Mouse (Mus musculus) lung, postnatal 10 days (tissue): ENCODE measurements around the gene Psmd3.
A peak's percentile ranks its signal among the peaks of the same experiment; 100 is the strongest.

Experiments used
- DNase-seq: peaks from one replicate; pipeline ENCODE4 v3.0.0; 2021

Gene Psmd3

GRCm38 (mm10) chr11:98693201-98693600 is 10.8 kb downstream of the Psmd3 start:
- no peak for DNase-seq

DNA sequence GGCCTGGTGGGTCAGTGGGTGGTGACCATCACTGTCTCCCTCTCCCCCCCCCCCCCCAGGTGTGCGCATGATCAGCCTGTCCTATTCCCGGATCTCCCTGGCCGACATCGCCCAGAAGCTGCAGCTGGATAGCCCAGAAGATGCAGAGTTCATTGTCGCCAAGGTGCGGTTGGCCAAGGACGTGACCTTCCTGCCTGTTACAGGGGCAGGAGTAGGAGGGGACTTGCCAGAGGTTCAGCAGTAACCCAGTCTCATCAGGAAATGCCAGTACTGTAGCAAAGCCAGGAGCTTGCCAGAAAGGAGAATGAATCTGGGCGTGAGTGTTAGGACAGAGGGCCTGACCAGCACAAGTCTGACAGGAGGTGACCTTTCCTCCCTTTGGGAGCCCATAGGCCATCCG is 11.4 kb downstream of the Psmd3 start:
- no peak for DNase-seq

DNA sequence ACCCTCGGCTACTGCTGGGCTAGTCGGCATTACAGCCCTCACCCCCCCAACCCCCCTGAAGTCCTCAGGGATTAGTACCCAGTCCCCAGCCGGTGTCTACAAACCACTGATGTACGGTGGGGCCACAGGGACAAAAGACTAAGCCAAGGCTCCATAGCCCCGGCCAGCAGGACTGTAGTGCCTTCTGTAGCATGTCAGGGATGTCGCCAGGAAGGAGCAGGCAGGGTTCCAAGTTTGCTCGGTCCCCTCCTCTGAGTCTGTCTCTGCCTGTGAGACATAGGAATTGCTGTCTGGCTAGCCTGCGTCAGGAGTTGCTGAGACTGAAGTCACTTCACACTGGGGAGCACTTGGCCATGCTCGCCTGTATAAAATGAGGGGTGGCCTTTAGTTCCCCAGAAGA is 11.9 kb downstream of the Psmd3 start:
- DNase-seq, result no peak

DNA sequence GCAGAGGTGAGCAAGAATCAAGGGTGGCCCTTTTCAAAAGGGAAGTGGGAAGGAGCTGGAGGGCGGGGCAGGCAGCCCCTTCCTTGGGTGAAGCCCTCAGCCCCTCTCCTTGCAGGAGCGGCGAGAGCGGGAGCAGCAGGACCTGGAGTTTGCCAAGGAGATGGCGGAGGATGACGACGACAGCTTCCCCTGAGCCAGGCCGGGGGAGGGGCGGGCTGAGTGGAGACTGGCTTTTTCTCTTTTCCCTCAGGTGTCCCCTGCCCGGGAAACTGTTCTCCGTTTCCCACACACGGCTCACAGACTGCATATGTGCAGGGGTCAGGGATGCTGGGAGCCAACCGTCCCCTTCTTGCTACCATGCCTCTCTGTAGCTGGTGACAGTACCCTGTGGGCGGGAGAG is 13.1 kb downstream of the Psmd3 start:
- no peak for DNase-seq

DNA sequence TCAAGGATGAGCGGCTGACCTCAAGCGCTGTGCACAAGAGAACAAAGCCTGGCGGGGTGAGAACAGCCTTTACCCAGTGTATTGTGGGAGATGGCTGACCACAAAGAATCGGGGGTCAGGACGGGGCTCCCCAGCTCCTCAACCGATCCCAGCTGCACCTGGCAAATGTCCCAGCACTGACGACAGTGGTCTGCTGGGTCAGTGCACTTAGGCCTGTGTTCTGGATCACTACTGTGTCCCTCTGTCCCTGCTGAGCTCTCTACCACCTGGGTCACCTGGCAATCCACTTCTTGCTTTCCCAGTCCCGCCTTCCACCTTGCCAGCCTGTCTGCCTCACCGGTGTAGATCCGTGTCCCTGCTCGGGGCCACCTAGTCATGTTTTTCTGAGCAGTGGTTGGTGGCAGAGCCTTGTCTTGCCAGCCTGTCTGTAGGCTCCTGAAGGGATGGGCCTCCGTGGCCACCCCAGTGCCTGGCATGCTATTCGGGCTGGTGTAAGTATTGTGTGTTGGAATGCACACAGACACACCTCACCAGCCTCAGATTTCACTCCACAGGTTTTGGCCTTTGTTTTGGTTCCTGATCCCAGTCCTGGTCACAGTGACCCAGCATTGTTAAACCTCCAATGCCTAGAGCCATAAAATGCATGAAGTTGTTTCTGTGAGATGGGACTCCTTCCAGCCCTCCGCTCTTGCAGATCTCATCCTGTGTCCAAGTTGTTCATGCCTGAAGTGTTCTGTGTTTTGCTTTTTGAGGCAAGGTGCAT is 14.3 kb downstream of the Psmd3 start:
- no peak for DNase-seq

GRCm38 (mm10) chr11:98697225-98697624 is 14.9 kb downstream of the Psmd3 start:
- no peak for DNase-seq

DNA sequence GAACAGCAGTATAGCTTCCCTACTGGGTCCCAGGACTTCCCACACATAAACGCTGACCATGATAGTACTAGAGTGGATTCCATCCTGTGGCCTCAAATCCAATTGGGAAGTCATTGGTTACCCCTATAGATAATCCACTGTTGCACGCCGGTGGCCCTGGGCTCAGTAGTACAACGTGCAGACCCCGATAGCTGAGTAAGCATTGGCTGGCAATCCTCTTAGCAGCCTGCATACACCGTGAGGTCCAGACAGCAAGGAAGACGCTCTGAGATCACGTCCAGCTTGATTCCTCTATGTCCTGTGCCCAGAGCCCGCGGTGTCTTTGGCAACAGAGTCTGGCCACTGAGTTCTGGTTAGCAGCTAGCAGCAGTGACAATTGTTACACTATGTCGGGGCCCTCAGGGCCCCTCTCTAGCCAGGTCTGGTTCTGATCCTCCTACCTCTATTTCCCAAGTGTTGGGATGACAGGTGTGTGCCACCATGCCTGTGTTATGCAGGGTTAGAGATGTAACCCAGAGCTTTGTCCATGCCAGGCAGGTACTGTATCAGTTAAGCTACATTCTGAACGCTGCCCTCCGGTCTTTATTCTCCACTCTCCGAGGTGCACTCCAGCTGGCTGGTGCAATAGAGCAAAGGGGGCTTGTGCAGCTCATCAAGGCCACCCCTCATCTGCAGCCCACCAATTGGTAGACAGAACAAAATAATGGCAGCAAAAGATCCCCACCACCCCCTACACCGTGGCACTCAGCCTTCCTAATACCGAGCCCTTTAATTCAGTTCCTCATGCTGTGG is 16.7 kb downstream of the Psmd3 start:
- no peak for DNase-seq

DNA sequence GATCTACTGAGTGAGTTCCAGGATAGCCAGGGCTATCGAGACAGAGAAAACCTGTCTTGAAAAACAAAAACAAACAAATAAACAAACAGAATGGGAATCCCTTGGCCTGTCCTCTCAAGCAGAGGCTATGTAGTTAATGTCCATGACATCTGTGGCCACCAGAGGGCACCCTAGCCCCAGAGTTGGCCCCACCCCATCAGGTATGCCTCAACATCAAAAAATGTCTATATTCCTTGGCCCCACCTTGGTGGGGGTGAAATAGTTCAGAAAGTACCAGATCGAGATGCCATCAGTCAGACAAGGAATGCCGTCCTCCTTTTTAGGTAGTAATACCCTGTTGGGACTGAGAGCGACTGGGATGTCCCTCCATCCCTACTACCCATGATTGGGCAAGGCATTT is 17.6 kb downstream of the Psmd3 start:
- peak; percentile 83 for DNase-seq

DNA sequence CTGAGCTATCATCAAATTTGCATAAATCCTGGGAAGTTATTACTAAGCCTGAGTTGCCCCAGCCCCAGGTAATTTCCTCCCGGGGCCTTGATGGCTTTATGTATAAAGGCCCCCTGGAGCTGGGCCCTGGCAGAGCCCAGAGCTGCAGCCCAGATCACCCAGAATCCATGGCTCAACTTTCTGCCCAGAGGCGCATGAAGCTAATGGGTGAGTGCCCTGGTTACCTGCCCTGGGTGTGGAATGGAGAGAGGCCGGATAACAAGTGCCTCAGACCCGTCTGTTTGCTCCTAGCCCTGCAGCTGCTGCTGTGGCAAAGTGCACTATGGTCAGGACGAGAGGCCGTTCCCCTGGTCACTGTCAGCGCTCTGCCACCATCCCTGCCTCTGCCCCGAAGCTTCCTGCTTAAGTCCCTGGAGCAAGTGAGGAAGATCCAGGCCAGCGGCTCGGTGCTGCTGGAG is 18.9 kb downstream of the Psmd3 start, which contains the start of gene Csf3:
TSS of gene Csf3 (plus strand) at position 51 of the 458 bp plus-strand sequence.
- DNase-seq, result no peak

GRCm38 (mm10) chr11:98702323-98702722 is 20.0 kb downstream of the Psmd3 start:
- DNase-seq, result no peak

DNA sequence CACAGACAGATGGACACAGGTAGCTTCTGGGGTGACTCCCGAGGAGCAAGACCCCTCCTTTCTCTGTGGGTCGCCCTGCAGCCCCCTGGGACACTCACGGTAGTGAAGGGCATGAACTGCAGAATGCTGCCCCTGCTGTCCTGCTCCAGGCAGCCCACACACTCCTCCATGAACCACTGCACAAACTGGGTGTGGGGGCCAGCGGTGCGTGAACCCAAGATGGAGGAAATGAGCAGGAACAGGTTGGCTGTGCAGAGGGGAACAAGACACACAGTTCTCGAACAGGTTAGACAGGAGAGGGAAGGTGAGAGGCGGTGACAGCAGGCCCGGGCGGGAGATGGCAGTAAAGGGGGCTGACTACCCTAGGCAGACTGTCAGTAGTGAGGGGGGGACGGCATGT is 22.7 kb downstream of the Psmd3 start:
- DNase-seq, result no peak

DNA sequence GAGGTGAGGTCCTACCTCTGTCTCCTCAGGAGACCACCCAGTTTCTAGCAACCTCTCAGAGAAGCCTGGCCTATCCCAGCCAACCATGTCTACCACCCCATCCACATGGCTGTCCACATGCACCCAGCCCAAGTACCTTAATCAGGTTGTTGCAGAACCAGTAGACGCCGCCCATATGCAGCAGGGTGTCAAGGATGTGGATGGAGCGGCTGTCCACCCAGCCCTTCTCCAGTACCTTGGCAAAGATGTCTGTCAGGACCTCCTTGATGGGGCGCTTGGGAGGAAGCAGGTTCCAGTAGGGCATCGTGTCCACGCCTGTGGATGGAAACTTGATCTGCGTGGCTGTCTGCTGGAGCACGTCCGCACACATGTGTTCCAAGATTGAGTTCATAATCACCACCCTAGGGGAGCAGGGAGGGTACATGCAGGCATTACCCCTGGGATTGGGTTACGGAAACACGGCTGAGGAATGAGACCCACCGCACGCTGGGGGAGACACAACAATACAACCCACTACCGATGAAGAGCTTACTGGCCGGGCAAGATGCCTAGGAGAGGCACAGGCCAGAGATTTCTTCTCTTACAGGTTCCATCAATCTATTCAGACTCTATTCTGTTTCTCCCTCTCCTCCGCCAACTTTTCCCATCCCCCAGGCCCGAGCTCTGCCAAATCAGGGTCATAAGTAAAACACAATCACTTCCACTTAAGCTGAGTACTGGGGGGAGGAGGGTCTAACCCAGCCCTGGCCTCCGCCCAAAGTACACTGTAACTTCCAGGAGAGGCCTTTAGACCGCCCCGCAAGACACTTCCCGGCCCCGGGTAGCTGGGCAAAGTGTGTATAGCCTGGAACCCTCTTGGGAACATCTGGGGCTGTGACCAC is 25.3 kb downstream of the Psmd3 start:
- peak; percentile 89 for DNase-seq

GRCm38 (mm10) chr11:98708282-98708956 is 26.1 kb downstream of the Psmd3 start:
- peak; percentile 68 for DNase-seq

GRCm38 (mm10) chr11:98709001-98709741 is 26.8 kb downstream of the Psmd3 start:
- DNase-seq, result peak; percentile 53

DNA sequence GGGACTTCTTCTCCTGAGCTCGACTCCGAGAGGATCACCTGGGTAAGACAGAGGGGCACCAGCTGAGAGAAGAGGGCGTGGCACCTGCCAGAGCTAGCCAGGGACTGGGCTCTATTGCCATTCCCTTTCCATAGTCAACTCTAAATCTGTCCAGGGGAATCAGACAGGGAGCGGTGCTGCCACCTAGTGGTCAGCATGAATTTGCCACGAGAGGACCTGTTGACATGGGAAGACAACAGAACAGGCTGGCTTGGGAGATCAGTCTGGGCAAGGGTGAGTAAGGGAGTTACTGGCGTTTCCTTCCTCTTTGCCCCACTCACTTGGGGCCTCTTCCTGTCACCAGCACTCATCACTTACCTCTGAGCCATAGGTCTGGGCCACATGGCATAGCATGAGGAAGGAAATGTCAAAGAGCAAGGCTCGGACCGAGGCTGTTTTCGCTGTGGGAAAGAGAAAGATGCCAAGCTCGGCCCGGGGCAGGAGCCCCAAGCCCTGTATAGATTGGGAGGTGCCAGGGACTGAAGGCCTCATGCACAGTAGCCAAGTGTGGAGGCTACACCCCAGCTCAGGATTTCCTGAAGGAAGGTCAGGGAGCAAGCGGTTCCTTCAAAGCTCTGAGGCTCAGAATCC is 28.2 kb downstream of the Psmd3 start:
- DNase-seq, result peak; percentile 90

DNA sequence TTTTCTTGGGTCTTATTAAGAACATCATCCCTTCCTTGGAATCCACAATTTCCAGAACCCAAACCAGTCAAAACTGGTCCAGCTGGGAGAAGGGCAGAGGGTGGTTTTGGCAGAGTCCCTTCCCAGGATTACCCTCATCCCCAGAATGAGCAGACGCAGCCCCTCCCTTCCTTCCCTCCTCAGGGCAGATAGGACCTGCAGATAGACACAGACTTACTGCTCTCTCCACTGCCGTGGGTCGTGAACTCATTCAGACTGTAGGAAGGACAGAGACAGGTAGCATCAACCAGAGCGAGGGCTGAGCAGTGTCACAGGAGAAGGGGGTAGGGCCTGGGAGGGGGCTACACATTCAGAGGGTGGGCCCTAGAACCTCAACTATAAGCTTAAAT is 28.7 kb downstream of the Psmd3 start:
- DNase-seq, result no peak

DNA sequence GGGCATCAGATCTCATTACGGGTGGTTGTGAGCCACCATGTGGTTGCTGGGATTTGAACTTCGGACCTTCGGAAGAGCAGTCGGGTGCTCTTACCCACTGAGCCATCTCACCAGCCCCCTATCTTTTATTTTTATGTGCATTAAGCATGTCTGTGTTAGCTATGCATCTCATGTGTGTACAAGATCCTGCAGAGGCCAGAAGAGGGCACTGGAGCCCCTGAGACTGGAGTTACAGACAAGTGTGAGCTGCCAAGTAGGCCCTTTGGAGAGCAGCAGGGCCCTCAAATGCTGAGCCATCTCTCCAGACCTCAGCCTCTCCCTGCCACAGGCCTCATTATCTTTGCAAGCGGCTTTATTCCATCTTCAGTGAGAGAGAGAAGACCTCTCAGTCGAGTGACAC is 29.7 kb downstream of the Psmd3 start:
- DNase-seq, result peak; percentile 52

GRCm38 (mm10) chr11:98713703-98714102 is 31.3 kb downstream of the Psmd3 start:
- no peak for DNase-seq

DNA sequence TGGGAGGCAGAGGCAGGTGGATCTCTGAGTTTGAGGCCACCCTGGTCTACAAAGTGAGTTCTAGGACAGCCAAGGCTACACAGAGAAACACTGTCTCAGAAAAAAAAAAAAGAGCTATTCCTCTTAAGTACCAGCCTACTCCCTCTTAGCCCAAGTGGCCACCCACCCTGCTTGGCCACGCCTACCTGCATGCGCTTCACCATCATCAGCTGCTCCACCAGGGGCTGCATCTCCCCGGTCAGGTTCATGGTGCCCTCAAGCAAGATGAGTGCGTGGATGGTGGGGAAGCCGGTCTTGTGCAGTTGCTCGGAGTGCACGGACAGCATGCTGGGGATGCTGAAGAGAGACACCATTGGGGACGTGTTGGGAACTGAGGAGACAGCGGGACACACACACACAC is 33.6 kb downstream of the Psmd3 start:
- DNase-seq, result no peak

DNA sequence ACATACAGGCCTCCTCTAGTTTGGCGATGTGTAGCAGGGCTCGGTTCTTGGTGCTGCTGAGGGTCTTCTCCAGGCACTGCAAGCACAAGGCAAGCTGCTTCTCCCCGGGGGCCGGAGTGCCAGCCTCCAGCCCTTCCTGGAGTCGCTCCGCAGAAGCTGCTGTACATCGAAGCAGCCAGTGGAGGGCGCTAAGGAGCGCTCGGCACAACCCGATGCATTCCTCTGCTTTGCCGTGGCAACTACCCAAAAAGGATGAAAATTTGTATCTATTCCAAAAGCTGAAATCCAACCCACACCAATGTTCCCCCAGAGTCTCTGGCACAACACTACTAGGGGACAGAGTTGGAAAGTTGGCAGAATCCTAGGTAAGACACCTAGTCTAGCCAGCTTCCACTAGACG is 35.5 kb downstream of the Psmd3 start:
- peak; percentile 92 for DNase-seq

- DNase-seq, result no peak
Observed at GRCm38 (mm10) chr11:98720756-98721155, 38.4 kb downstream of the Psmd3 start.
